Mouse (Mus musculus) frontal cortex, adult (tissue): ENCODE data around the gene Endod1.
A peak's percentile ranks its signal among the peaks of the same experiment; 100 is the strongest.

Experiments
- ATAC-seq: cut with Nextera tagmentation; 2 replicates; pipeline ENCODE4 v1.9.2; 2017; ENCODE audit warnings: mild to moderate bottlenecking, moderate library complexity, mixed read lengths; ENCODE audit not compliant: low TSS enrichment

Endod1 gene

DNA sequence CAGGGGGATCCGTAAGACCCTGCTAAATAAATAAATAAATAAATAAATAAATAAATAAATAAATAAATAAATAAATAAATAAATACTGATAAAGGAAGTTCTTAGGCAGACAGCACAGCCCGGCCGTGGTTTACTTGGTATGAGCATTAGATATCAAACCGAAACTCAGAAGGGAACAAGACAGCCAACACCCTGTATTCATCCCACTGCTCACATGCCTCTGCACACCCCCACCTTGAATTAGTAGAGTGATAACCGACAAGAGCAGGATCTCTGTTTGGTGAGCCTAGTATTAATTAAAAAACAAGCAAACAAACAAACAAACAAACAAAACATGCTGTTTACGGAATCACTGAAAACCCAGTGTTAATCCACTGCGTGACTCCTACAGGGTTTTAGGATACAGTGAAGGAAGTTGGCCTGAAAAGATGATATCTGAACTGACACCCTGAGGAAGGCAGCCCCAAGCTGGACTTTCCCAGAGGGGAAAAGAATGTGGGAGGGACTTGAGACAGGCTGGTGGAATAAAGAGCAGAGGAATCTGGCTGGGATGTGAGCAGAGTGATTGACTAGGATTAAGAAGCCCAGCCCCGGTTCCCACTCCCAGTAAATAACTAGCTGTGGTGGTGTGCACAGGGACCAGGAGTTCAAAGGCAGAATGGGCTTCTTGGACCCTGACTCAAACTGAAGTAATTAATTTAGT lies at the start of gene Endod1:
Gene Endod1, minus strand, starts transcription at position 155 of the 703 bp plus-strand sequence.
- ATAC-seq: no peak

DNA sequence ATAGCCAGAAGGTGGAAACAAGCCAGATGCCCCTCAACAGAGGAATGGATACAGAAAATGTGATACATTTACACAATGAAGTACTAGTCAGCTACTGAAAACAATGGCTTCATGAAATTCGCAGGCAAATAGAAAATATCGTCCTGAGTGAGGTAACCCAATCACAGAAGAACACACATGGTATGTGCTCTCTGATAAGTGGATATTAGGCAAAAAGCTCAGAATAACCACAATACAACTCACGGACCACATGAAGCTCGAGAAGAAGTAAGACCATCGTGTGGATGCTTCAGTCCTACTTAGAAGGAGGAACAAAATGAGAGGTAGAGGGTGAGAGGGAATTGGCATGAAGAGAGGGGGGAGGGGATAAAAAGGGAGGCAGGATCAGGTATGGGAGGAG lies 27.8 kb upstream of the Endod1 start:
- ATAC-seq: no peak

DNA sequence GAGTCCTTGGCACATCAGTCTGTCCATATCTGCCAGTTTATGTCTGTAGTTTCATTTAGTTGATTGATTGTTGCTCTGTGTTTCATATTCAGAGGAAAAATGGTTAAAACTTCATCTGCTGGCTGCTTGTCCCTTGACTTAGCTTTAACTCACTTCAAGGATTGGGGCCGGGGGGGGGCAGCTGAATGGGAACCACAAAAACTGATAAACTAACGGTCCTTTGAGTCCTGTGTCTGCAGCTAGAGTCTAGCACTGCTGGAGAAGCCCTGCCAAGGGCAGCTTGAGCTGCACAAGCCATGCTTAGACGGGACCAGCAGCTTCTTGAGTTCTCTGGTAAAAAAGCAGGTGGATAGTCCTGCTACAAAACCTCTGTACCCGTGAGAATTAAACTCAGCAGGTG lies 26.7 kb upstream of the Endod1 start:
- ATAC-seq: no peak

GRCm38 (mm10) chr9:14406056-14406455 lies 24.7 kb upstream of the Endod1 start:
- no peak for ATAC-seq

GRCm38 (mm10) chr9:14402099-14402498 lies 20.8 kb upstream of the Endod1 start:
- no peak for ATAC-seq

GRCm38 (mm10) chr9:14400392-14400791 lies 19.1 kb upstream of the Endod1 start:
- no peak for ATAC-seq

GRCm38 (mm10) chr9:14398946-14399345 lies 17.6 kb upstream of the Endod1 start:
- no peak for ATAC-seq

- no peak for ATAC-seq
Measured at GRCm38 (mm10) chr9:14398084-14398483, 16.8 kb upstream of the Endod1 start.

DNA sequence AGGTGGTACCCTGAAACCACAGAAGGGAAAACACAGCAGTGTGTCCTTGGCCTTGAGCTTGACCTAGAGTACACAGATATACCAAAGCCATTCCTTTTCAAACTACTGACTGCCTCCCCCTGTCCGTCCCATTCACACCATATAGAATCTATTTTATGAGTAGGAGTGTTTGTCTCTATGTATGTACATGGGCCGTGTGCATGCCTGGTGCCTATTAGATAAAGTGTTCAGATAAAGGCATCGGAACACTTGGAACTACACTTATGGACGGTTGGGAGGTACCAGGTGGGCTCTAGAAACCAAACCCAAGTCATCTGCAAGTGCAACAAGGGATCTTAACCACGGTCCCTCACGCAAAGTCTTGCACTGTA lies 16.1 kb upstream of the Endod1 start:
- ATAC-seq: no peak

GRCm38 (mm10) chr9:14396819-14397448 lies 15.6 kb upstream of the Endod1 start:
- no peak for ATAC-seq

GRCm38 (mm10) chr9:14396096-14396495 lies 14.8 kb upstream of the Endod1 start:
- no peak for ATAC-seq

- ATAC-seq: peak; percentile 95
Measured at GRCm38 (mm10) chr9:14394956-14395561, 13.8 kb upstream of the Endod1 start.

DNA sequence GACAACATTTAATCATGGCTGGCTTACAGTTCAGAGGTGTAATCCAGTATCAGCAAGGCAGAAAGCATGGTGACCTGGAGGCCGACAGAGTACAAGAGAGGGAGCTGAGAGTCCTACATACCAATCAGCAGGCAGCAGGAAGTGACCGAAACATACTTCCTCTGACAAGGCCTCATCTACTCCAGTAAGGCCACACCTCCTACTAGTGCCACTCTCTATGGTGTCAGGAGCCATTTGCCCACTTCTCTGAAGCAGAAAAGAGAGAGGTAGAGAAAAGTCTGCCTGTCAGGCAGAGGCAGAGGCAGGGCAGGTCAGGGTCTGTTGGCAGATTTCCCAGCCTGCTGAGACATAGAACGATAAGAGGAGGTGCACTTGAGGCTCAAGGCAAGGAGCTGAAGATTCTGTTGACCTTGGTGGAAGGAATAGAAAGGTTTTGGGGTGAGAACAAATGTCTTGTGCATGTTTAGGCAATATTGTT lies 10.6 kb upstream of the Endod1 start:
- ATAC-seq: no peak

- no peak for ATAC-seq
Measured at GRCm38 (mm10) chr9:14391286-14391685, 10.0 kb upstream of the Endod1 start.

GRCm38 (mm10) chr9:14390278-14390677 lies 9.0 kb upstream of the Endod1 start:
- ATAC-seq: no peak

- peak; percentile 92 for ATAC-seq
Measured at GRCm38 (mm10) chr9:14389050-14389621, 7.8 kb upstream of the Endod1 start.

- ATAC-seq: no peak
Measured at GRCm38 (mm10) chr9:14388001-14388400, 6.7 kb upstream of the Endod1 start.

- ATAC-seq: no peak
Measured at GRCm38 (mm10) chr9:14386831-14387230, 5.5 kb upstream of the Endod1 start.

DNA sequence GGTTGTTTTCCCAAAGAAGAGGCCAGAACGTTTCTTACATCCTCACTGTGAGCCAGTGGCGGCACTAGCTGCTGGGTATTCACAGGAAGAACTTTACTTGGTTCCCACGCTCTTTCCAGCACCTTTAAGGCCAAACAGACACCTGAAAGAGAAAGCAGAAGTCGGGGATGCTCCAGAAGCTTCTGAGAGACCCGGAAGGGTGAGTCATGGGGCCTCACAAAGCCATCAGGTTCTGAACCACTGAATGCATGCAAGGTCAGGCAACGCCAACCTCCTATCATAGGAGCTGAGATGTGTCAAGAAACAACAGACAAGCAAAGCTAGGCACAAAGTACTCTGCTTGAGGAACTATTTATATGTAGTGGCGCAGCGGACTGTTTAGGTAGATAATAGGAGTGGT lies 4.4 kb upstream of the Endod1 start:
- no peak for ATAC-seq

DNA sequence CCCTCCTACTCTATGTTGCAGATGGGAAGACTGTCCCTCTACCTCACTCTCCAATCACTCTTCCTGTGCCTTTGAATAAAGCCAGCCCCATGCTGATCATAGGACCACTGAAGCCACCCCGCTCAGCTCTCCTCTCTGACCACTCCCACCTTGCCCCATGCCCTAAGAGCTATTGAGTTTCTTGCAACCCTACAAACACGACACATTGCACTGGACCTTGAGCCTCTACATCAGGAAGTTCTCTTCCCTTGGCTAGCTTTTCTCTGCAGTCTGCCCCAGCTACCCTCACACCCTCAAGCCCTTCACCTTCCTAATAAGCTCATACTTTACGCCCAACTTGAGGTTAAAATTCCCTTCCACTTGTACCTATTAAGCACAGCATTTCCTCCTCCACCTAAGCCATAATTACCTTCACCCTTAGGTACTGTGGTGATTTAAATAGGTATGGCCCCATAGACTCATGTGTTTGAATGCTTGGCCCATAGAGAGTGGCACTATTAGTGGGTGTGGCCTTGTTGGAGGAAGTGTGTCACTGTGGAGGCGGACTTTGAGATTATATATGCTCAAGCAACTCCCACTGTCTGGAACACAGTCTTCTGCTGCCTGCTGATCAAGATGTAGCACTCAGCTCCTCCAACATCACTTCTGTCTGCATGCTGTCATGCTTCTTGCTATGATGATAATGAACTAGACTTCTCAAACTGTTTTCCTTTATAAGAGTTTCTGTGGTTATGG lies 2.0 kb upstream of the Endod1 start:
- ATAC-seq: no peak

GRCm38 (mm10) chr9:14382256-14382791 lies 1.0 kb upstream of the Endod1 start:
- no peak for ATAC-seq
